Mouse (Mus musculus) lung, postnatal 0 days (tissue): Measurements from ENCODE around the gene Shb. TPM values are rescaled to one million over a fixed set of nuclear protein-coding genes. Genes with fewer than 3 reads are reported as not detected.
A peak's percentile ranks its signal among the peaks of the same experiment; 100 is the strongest.
"Not testable (repeated sequence)": the region's sequence is repeated elsewhere in the genome, so short reads cannot be mapped to it uniquely, and the experiment has no call there.

Experiments
- ATAC-seq: fragments of 200-750 bp; cut with Nextera tagmentation; 2 replicates; pipeline ENCODE4 v1.8.0; 2017; ENCODE audit warnings: moderate library complexity
- DNase-seq: peaks from one replicate; pipeline ENCODE4 v3.0.0-alpha.2; 2016; ENCODE audit warnings: low spot score
- H3K27ac ChIP-seq: fragments of 300-500 bp; sonication (generic); 2 replicates; pipeline ENCODE4 v1.5.1; 2014; ENCODE audit warnings: antibody characterized with exemption, mild to moderate bottlenecking, low read length, mixed read lengths
- H3K27me3 ChIP-seq: fragments of 300-500 bp; sonication (generic); replicated peaks from 2 replicates; pipeline ENCODE4 v1.6.1; 2014; ENCODE audit warnings: low read length, mixed read lengths; ENCODE audit not compliant: insufficient read depth
- H3K36me3 ChIP-seq: fragments of 300-500 bp; sonication (generic); 2 replicates; pipeline ENCODE4 v1.6.1; 2014; ENCODE audit warnings: low read length, mixed read lengths; ENCODE audit not compliant: insufficient read depth
- H3K4me1 ChIP-seq: fragments of 300-500 bp; sonication (generic); 2 replicates; pipeline ENCODE4 v1.6.1; 2014; ENCODE audit warnings: antibody characterized with exemption, low read depth, low read length, mixed read lengths; ENCODE audit not compliant: insufficient read depth
- H3K4me2 ChIP-seq: fragments of 300-500 bp; sonication (generic); replicated peaks from 2 replicates; pipeline ENCODE4 v1.6.1; 2014; ENCODE audit warnings: low read depth, mild to moderate bottlenecking, low read length, moderate library complexity, mixed read lengths
- H3K4me3 ChIP-seq: fragments of 300-500 bp; sonication (generic); 2 replicates; pipeline ENCODE4 v1.5.1; 2014; ENCODE audit warnings: low read depth, low read length
- H3K9ac ChIP-seq: fragments of 300-500 bp; sonication (generic); replicated peaks from 2 replicates; pipeline ENCODE4 v1.6.1; 2014; ENCODE audit warnings: low read depth, mild to moderate bottlenecking
- H3K9me3 ChIP-seq: fragments of 300-500 bp; sonication (generic); 2 replicates; pipeline ENCODE4 v1.6.1; 2016; ENCODE audit warnings: low read length, mixed read lengths
- CTCF ChIP-seq: IDR thresholded peaks from 2 replicates; pipeline ENCODE4 v1.5.1; 2016; ENCODE audit warnings: antibody characterized with exemption, mild to moderate bottlenecking
- EP300 ChIP-seq: IDR thresholded peaks from 2 replicates; pipeline ENCODE4 v1.6.1; 2016; ENCODE audit warnings: antibody characterized with exemption, mild to moderate bottlenecking, control low read depth
- WGBS: fragments of 180-500 bp; shearing (Covaris S2); extraction: QIAGEN DNeasy Blood & Tissue Kit; methylation state at CpG from one replicate; pipeline ENCODE4 v1.1.7; 2014; 5-methylcytosine and 5-hydroxymethylcytosine counted together
- polyA plus RNA-seq: library from polyadenylated mRNA; unstranded; fragments of >200 nt; fragmentation: Nextera tagmentation; extraction: Ambion mirVana; gene quantifications from 2 replicates; pipeline ENCODE4 v1.2.1, GENCODE M21; 2015

Shb gene
- polyA plus RNA-seq, 1 experiment from 2014 or later: 7.1 TPM

- H3K27me3 ChIP-seq: no peaks in the 10 kb centered on the region
- no peak overlapping the region for H3K9ac ChIP-seq
- H3K4me3 ChIP-seq: no peak overlapping the region
- no peak for TF ChIP-seq EP300
- TF ChIP-seq CTCF: no peak
- H3K9me3 ChIP-seq: no peaks in the 10 kb centered on the region
- no peaks in the 10 kb centered on the region for H3K4me1 ChIP-seq
- H3K36me3 ChIP-seq: no peaks in the 10 kb centered on the region; the same call in 1 of the 2 replicates
- no peak for DNase-seq
- H3K27ac ChIP-seq: no peak overlapping the region
- peak; percentile 32; the same call in 1 of the 2 replicates for ATAC-seq
- 50% methylated on average over 5 of the region's 5 CpGs for WGBS
- H3K4me2 ChIP-seq: no peak overlapping the region
Observed at GRCm38 (mm10) chr4:45393658-45394057, 138.6 kb downstream of the Shb start.

GRCm38 (mm10) chr4:45392994-45393393 is 139.3 kb downstream of the Shb start:
- WGBS: 46% methylated on average over 8 of the region's 8 CpGs
- TF ChIP-seq EP300 (no peak; the same call in 1 of the 2 replicates), CTCF (no peak)
- Histone ChIP-seq H3K27me3 (no peaks in the 10 kb centered on the region), H3K9ac (no peak overlapping the region), H3K27ac (peak overlapping the region; percentile 43; the same call in 1 of the 2 replicates), H3K9me3 (no peaks in the 10 kb centered on the region), H3K36me3 (no peaks in the 10 kb centered on the region), H3K4me1 (no peaks in the 10 kb centered on the region), H3K4me3 (no peak overlapping the region), H3K4me2 (no peak overlapping the region)
- no peak for DNase-seq
- no peak for ATAC-seq

GRCm38 (mm10) chr4:45392572-45392971 is 139.7 kb downstream of the Shb start:
- DNase-seq (peak; percentile 68), ATAC-seq (peak; percentile 80)
- Histone ChIP-seq H3K9ac (no peak overlapping the region), H3K27ac (peak overlapping the region; percentile 43; the same call in 1 of the 2 replicates), H3K4me1 (no peaks in the 10 kb centered on the region), H3K27me3 (no peaks in the 10 kb centered on the region), H3K4me2 (no peak overlapping the region), H3K4me3 (no peak overlapping the region), H3K9me3 (no peaks in the 10 kb centered on the region), H3K36me3 (no peaks in the 10 kb centered on the region)
- 31% methylated on average over 11 of the region's 11 CpGs for WGBS
- TF ChIP-seq CTCF (no peak), EP300 (peak; percentile 75)

GRCm38 (mm10) chr4:45392099-45392498 is 140.2 kb downstream of the Shb start:
- DNase-seq (no peak), ATAC-seq (peak; percentile 50; the same call in 1 of the 2 replicates)
- 60% methylated on average over 4 of the region's 4 CpGs for WGBS
- no peaks in the 10 kb centered on the region for H3K27me3 ChIP-seq
- H3K9me3 ChIP-seq: no peaks in the 10 kb centered on the region
- TF ChIP-seq EP300 (no peak), CTCF (peak; percentile 59)
- H3K27ac ChIP-seq: no peak overlapping the region
- H3K4me1 ChIP-seq: no peaks in the 10 kb centered on the region
- no peak overlapping the region for H3K4me2 ChIP-seq
- no peak overlapping the region for H3K9ac ChIP-seq
- H3K36me3 ChIP-seq: no peaks in the 10 kb centered on the region
- no peak overlapping the region for H3K4me3 ChIP-seq

- WGBS: 92% methylated on average over 5 of the region's 5 CpGs
- not testable (repeated sequence) for H3K36me3 ChIP-seq, H3K27ac ChIP-seq, H3K27me3 ChIP-seq, H3K4me3 ChIP-seq, DNase-seq, H3K9ac ChIP-seq, H3K9me3 ChIP-seq, H3K4me1 ChIP-seq, ATAC-seq, H3K4me2 ChIP-seq
Observed at GRCm38 (mm10) chr4:45387296-45387695, 145.0 kb downstream of the Shb start.

GRCm38 (mm10) chr4:45382133-45382532 is 150.1 kb downstream of the Shb start:
- WGBS: 45% methylated on average over 2 of the region's 2 CpGs
- not testable (repeated sequence) for H3K9ac ChIP-seq, H3K4me2 ChIP-seq, H3K36me3 ChIP-seq, H3K27me3 ChIP-seq, H3K4me1 ChIP-seq, H3K9me3 ChIP-seq, H3K4me3 ChIP-seq
- H3K27ac ChIP-seq: peak overlapping the region; percentile 23; the same call in 1 of the 2 replicates
- DNase-seq (peak; percentile 77), ATAC-seq (peak; percentile 77)
- peak; percentile 93 for TF ChIP-seq EP300

GRCm38 (mm10) chr4:45380903-45381580 is 151.2 kb downstream of the Shb start:
- H3K9me3 ChIP-seq, H3K36me3 ChIP-seq, DNase-seq, H3K9ac ChIP-seq, ATAC-seq, H3K4me2 ChIP-seq, H3K4me1 ChIP-seq, H3K4me3 ChIP-seq, H3K27me3 ChIP-seq, H3K27ac ChIP-seq: not testable (repeated sequence)
- 83% methylated on average over 10 of the region's 10 CpGs for WGBS
